Mouse (Mus musculus) small intestine, adult 2 months (tissue): ENCODE measurements at regions not wholly inside any gene's neighbourhood (a gene's known extent, or its start where the extent isn't known, plus 50 kb on each side); places are given as distances from the start of the nearest gene placed in this dataset.

Source experiments
- CTCF ChIP-seq: fragments of 200-500 bp; IDR thresholded peaks from 2 replicates; pipeline ENCODE4 v1.5.1; 2012; ENCODE audit warnings: low read depth, mild to moderate bottlenecking, control low read depth, inconsistent platforms, low read length, moderate library complexity, mixed read lengths; ENCODE audit not compliant: insufficient replicate concordance, insufficient read length; ENCODE audit errors: extremely low read depth
- POLR2A ChIP-seq: fragments of 200-500 bp; IDR thresholded peaks from 2 replicates; pipeline ENCODE4 v1.6.1; 2012; ENCODE audit warnings: low read depth, mild to moderate bottlenecking, control low read depth, inconsistent platforms, low read length, moderate library complexity

DNA sequence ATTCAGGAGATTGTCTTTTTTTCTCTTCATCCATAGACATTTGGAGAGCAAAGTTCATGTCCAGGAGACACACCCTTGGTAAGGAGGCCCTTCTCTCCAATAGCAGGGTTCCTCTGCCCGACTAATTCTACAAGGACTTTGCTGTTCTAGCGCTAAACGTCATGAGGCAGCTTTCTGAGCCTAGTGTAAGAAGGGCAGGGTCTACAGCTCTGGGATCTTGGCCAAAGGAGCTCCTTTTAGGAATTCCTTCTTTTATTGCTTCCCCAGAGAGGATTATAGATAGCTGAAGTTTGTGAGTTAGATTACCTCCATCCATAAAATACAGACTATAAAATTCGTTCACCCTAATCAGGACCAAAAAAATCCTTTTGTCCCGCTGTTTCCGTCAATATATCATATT lies 378.5 kb upstream of the Smim15 start:
- TF ChIP-seq CTCF = no peak
- no peak for TF ChIP-seq POLR2A
